Mouse (Mus musculus) testis, adult 10 weeks (tissue): ENCODE measurements around the gene Tyk2. TPM values are rescaled to one million over a fixed set of nuclear protein-coding genes. Genes with fewer than 3 reads are reported as not detected.

Source experiments
- polyA plus RNA-seq: library from polyadenylated mRNA; stranded (reverse); fragments of 350-450 nt; fragmentation: Illumina TruSeq; extraction: RNeasy Lipid Tissue Mini Kit (QIAGEN cat#74804); gene quantifications from one replicate; pipeline ENCODE4 v1.2.3, GENCODE M21; 2014; ENCODE audit warnings: low read depth, low replicate concordance

Tyk2 gene
- 2.0 TPM for polyA plus RNA-seq

GRCm38 (mm10) chr9:21131059-21131956 lies at the start of gene Tyk2:
Gene Tyk2 (minus strand): TSS chr9:21131243.

GRCm38 (mm10) chr9:21165041-21165951 lies 34.3 kb upstream of the Tyk2 start, which contains the start of gene Pde4a:
Gene Pde4a (plus strand): TSS chr9:21165714.

GRCm38 (mm10) chr9:21149654-21150419 lies 18.8 kb upstream of the Tyk2 start, which contains the start of gene Cdc37:
Gene Cdc37 (minus strand): TSS chr9:21149982.

GRCm38 (mm10) chr9:21091707-21092320 lies 39.2 kb downstream of the Tyk2 start, which contains the start of the genes Gm38431 and Raver1:
Gene Gm38431 (minus strand): TSS chr9:21091997.
Gene Raver1 (minus strand): TSS chr9:21092008.

GRCm38 (mm10) chr9:21073044-21073840 lies 57.8 kb downstream of the Tyk2 start, which contains the start of the genes Gm49373 and Fdx1l:
Gene Gm49373 (minus strand): TSS chr9:21073096.
Gene Fdx1l (minus strand): TSS chr9:21073614.

GRCm38 (mm10) chr9:21067006-21067684 lies 63.9 kb downstream of the Tyk2 start, which contains the start of gene Zglp1:
Gene Zglp1 (minus strand): TSS chr9:21067093.

Other genes with a start within 250 kb of the Tyk2 start
- 0.57 TPM for gene Ppan, start 243.1 kb downstream of the Tyk2 start, polyA plus RNA-seq
- 91.3 TPM for gene Eif3g, start 232.6 kb downstream of the Tyk2 start, polyA plus RNA-seq
- gene Dnmt1, start 171.4 kb downstream of the Tyk2 start, polyA plus RNA-seq, result 8.4 TPM
- 0.07 TPM for gene S1pr2, start 154.5 kb downstream of the Tyk2 start, polyA plus RNA-seq
- gene Mrpl4, start 128.5 kb downstream of the Tyk2 start, polyA plus RNA-seq, result 0.25 TPM
- 0.84 TPM for gene Icam1, start 115.3 kb downstream of the Tyk2 start, polyA plus RNA-seq
- not detected for gene Icam4, start 101.9 kb downstream of the Tyk2 start, polyA plus RNA-seq
- not detected for gene Icam5, start 99.2 kb downstream of the Tyk2 start, polyA plus RNA-seq
- not detected for gene Zglp1, start 64.2 kb downstream of the Tyk2 start, polyA plus RNA-seq
- not detected for gene Gm49373, start 58.1 kb downstream of the Tyk2 start, polyA plus RNA-seq
- gene Fdx1l, start 57.6 kb downstream of the Tyk2 start, polyA plus RNA-seq, result not detected
- gene Gm38431, start 39.2 kb downstream of the Tyk2 start, polyA plus RNA-seq, result 8.2 TPM
- gene Raver1, start 39.2 kb downstream of the Tyk2 start, polyA plus RNA-seq, result 2.4 TPM
- gene Cdc37, start 18.7 kb upstream of the Tyk2 start, polyA plus RNA-seq, result 7.8 TPM
- 6.8 TPM for gene Pde4a, start 34.5 kb upstream of the Tyk2 start, polyA plus RNA-seq
- 6.5 TPM for gene Keap1, start 108.1 kb upstream of the Tyk2 start, polyA plus RNA-seq
- not detected for gene S1pr5, start 117.2 kb upstream of the Tyk2 start, polyA plus RNA-seq
- gene Atg4d, start 134.1 kb upstream of the Tyk2 start, polyA plus RNA-seq, result 0.36 TPM
- gene Kri1, start 156.7 kb upstream of the Tyk2 start, polyA plus RNA-seq, result 6.8 TPM
- gene Cdkn2d, start 160.2 kb upstream of the Tyk2 start, polyA plus RNA-seq, result 23.7 TPM
- 0.41 TPM for gene Ap1m2, start 181.1 kb upstream of the Tyk2 start, polyA plus RNA-seq
- gene Slc44a2, start 189.5 kb upstream of the Tyk2 start, polyA plus RNA-seq, result 18.0 TPM
- gene Ilf3, start 236.6 kb upstream of the Tyk2 start, polyA plus RNA-seq, result 61.2 TPM